Mouse (Mus musculus): ENCODE results near the gene Cul3.
"Not testable (repeated sequence)": the region's sequence is repeated elsewhere in the genome, so short reads cannot be mapped to it uniquely, and the experiment has no call there.

Gene Cul3

DNA sequence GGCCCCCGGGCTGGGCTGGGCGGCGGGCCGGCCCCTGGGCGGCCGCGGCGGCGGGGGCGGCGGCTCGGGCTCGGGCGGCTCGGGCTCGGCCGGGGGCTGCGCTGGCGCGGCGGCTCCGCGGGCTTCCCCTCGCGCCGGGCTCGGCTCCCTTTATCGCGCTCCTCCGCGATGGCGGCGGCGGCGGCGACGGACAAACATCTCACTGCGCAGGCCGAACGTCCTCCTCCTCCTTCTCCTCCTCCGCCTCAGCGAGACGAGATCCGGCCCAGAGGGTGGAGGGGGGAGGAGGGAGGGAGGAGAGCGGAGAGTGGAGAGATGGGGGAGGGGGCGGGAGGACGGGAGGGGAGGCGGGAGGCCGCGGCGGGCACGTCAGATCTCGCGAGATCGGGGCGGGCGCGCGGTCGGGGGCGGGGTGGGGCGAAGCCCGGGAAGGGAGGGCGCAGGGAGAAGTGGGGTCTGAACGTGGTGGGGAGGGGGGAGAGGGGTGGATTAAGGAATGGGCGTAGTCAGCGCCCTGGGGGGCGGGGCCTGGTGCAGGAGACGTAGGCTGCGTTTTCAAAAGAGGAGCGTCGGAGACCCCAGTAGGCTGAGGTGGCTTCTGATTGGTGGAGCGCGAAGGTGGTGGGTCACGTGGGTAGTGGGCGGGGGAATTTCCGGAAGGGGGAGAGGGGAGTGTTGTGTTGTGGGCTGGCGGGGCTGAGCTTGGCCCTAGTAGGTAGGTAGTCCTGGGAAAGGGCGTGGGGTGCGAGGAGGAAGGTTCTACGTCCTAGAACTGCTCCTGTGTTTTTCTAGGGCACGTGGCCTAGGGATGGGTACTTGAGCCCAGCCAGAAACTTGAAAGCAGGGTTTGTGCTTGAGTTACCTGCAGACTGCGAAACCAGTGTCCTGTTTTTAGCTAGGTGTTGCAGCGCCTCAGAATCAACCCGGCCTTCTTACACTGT, at the start of gene Cul3:
TSS of gene Cul3 (minus strand) at position 45 of the 941 bp plus-strand sequence.
- peak; percentile 92 for DNase-seq (ENCODE audit: extremely low spot score, low read depth, low spot score)

DNA sequence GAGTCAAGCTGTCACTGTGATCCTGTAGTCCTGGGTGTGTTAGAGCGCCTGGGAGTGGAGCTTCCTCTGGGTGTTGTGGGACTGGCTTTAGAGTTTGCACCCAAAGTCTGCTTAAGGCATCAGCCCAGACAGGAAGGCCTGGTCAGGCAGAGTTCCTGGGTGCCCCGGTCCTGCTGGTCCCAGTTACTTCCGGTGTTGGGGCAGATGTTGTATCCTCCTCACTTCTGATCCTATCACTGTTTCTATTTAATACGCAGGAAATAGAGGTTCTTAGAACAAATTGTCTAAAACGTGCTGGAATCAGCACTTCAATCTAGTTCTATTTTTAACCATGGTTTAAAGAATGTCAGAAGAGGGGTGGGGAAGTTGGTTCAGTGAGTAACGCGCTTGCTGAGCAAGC, 49.2 kb upstream of the Cul3 start:
- DNase-seq (ENCODE audit: extremely low spot score, low read depth, low spot score) = no peak

DNA sequence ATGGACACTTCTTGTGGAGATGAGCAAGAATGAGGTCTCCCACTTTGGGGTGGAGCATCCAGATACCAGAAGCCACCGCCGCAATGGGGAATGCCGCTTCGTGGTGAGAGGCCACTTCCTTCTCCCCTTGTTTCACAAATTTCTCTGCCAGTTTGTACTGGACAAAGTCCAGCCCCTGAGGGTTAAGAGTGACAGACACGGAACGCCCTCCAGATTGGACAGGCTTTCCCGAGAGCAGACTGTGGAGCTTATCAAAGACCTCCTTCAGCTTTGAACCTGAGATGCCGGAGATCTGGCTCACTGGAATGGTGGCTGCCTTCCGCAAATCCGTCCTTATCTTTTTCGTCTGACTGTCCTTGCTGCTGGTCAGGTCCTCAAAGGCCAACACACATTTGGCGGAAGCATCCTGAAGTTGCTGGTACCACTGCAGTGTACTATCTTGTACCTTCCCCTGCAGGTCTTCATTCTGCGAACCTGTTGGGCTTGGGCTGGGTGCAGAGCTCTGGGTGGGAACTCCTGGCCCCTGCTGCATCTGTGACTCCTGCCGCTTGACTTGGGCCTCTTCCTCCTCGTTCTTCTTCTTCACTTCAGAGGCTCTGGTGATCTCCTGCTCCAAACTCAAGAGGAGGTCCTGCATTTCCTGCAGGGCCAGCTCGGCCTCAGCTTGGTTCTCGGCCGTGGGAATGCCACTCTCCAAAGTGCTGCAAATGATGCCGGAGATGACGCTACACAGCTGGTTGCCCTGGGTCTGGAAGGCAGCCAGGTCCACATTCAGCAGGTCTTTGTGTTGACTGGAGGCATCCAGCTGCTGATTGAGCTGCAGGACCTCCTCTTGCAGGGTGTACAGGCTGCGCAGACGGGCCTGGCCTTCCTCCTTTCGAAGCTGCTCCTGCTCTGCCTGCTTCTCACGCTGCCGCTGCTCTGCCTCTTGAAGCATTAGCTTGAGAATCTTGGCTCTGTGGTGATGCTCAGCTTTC, 43.6 kb upstream of the Cul3 start:
- DNase-seq (ENCODE audit: extremely low spot score, low read depth, low spot score) = no peak

DNA sequence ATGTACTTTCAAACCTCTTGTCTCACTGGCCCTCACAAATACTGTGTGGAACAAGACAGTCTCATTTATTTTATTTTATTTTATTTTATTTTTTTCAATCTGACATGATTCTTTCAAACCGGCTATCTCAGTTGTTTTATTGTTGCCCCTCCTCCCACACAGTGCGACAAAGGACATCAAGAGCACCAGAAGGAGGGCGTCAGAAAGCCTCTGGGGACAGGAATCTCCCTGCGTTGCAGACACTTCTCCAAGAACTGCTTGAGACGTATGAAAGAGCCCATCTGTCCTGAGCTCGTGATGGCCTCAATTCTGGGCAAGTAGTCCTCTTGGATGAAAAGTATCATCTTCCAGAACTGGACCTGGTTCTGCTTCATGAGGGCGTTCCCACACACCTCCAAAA, 42.6 kb upstream of the Cul3 start:
- DNase-seq (ENCODE audit: extremely low spot score, low read depth, low spot score) = no peak

DNA sequence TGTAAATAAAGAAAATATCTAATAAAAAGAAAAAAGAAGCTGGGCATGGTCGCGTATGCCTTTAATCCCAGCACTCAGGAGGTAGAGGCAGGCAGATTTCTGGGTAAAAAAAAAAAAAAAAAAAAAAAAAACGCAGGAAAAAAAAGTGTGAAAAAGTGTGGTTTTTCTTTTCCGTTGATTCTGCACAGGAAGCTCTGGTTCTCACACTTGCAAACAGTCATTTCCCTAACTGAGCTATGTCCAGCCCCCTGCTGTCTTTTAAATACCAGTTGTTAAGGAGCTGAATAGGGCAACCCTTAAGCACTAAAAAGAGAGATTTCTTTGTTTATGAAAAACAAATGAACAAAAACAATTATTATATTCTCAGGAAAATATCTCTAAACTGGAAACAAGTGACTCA, 41.0 kb upstream of the Cul3 start:
- no peak for DNase-seq (ENCODE audit: extremely low spot score, low read depth, low spot score)

DNA sequence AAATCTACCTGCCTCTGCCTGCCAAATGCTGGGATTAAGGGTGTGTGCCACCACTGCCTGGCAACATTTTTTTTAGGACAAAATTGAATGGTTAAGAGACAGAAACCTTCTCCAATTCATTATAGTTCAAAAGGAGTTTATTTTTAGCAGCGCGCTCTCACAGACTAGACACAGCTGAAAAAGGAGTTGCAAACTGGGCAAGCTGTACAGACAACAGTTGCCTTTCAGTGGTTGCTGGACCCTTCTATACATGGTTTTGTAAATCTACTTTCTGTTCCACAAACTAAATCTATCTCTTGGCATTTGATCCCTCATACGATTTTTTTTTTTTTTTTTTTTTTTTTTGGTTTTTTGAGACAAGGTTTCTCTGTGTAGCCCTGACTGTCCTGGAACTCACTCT, 31.7 kb upstream of the Cul3 start:
- no peak for DNase-seq (ENCODE audit: extremely low spot score, low read depth, low spot score)

DNA sequence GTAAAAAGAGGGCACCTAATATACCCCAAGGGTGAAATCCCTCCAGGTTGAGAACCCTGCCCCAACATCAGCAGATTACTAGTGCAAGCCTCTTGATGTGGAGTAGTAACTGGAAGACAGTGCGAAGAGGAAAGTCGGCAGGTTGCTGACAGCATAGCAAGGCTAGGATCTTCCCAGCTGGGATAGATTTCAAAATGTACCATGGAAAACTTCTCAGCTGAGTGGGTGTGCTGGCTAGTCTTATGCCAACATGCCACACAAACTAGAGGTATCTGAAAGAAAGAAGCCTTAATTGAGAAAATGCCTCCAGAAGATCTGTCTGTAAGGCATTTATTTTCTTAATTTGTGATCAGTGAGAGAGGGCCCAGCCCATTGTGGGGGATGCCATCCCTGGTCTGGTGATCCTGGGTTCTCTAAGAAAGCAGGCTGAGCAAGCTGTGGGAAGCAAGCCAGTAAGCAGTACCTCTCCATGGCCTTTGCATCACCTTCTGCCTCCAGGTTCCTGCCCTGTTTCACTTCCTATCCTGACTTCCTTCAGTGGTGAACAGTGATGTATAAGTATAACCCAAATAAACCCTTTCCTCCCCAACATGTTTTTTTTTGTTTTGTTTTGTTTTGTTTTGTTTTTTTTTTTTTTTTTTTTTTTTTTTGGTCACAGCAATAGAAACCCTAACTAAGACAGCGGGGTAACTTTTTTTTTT, 31.1 kb upstream of the Cul3 start:
- DNase-seq (ENCODE audit: extremely low spot score, low read depth, low spot score) = no peak

DNA sequence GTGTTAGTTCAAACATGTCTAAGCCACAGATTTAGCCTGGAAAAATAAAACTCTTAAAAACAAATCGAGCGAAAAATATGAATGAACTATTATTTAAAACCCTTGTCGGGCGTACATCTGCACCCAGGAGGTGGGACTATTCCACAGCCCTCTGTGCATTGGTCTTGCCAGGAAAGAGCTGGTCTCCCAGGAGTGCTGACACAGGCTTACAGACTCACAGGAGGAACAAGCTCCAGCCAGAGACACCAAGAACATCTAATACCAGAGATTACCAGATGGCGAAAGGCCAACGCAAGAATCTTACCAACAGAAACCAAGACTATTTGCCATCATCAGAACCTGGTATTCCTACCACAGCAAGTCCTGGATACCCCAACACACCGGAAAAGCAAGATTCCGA, 23.2 kb upstream of the Cul3 start:
- DNase-seq (ENCODE audit: extremely low spot score, low read depth, low spot score) = no peak

DNA sequence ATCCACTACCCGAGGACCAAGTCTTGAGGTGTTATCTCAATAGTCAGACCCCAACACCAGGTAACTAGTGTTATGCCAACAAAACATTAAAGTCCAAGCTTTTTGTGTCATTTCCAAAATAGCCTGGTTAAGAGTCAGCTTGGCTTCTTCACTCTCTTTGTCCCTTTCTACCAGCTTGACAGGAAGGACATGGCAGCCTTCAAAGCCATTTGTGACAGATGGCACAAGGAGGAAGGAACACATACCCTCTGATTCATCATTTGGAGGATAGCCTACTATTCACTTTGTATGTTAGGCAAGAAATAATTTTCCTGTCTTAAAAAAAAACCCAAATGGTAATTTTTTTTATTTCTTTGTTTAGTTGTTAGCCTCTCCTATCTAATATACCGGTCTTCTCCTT, 22.7 kb upstream of the Cul3 start:
- no peak for DNase-seq (ENCODE audit: extremely low spot score, low read depth, low spot score)

DNA sequence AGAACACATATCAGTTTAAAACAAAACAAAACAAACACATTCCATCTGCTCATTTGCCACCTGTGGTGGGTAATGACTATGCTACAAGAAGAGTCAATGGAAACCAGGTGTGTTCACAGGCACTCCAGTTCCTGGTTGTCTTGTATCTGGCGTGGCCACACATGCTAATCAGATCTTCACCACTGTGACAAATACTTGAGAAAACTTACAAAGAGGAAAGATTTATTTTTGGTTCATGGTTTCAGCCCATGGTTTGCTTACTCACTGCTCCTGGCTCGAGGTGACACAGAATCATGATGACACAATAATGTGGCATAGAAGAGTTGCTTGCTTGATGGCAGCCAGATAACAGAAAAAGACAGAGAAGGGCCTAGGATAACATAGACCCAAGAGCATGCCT, 22.1 kb upstream of the Cul3 start:
- no peak for DNase-seq (ENCODE audit: extremely low spot score, low read depth, low spot score)

DNA sequence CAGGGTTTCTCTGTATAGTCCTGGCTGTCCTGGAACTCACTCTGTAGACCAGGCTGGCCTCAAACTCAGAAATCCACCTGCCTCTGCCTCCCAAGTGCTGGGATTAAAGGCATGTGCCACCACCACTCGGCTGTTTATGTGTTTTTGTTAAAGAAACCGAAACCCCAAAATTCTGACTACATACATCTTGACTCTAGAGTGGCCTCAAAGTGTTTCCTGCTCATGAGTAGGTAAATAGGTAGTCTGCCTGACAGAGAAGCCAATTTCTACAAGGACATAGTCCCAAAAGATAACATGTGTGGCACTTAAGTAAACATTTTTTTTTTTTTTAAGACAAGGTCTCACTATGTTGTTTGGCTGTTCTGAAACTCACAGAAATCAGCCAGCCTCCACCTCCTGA, 21.5 kb upstream of the Cul3 start:
- DNase-seq (ENCODE audit: extremely low spot score, low read depth, low spot score) = not testable (repeated sequence)

DNA sequence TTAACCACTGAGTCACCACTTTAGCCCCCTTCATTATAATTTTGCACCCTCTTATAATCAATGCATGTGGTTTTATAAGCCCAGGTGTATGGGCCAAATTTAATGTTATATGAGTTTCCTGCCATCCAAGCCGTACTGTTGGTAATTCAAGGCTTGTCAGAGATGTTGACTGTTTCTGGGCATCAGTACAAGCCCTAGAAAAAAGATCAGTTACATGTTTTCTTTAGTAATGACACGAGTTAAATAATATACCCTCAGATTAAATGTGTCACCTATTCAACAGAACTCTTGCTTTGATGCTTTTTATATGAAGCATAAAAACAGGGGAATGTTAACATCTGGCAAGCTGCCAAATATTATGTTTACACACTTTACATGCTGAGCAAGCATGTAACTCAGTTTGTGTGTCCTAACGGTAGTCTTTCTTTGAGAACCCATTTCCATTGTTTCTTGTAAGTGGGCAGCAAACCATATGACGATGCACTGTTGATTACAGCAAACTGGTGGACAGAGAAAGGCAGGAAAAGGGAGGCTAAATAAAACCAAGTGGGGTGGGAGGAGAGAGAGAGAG, 19.8 kb upstream of the Cul3 start:
- DNase-seq (ENCODE audit: extremely low spot score, low read depth, low spot score) = no peak

DNA sequence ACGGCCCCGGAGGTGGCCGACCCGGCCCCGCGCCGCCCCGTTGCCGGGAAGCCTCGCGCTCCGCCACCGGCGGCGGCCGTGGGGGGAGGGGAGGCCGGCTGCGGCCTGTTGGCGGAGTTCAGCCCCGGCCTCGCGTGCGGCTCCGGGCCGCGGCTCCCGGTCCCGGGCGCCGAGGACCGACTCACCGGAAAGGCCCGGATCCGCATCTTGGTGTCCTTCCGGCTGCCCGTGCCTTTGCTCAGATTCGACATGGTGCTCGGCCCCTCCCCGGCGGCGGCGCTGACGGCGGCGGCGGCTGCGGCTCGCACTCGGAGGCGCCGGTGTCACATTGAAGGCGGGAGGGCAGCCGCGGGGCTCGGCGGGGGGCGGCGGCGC, 232 bp downstream of the Cul3 start:
- DNase-seq (ENCODE audit: extremely low spot score, low read depth, low spot score) = no peak

DNA sequence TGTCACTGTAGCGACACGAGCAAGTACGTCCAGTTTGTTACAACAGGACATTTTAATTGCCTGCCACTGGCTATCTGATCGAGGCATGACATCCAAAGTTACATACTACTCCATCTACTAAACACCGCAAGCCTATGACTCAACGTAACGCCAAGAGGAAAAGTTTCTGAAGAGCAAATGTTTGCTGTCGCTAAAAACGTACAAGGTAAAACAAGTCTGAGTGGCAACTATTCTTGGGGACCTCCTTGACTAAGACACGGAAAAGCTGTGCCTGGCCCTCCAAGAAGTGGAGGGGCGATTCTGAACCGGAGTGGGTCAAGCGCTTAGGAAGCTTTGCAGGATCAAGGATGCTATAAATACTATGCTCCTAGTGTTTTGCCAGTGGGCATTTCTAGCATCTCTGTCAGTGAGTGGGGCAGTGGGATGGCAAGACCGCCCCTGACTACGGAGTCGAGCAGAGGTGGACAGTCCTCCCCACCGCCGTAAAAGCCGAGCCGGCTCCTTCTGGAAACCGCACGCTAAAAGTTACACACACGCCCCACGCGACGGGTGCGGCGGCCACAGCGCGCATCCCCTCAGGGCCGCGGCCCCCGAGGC, 757 bp downstream of the Cul3 start:
- no peak for DNase-seq (ENCODE audit: extremely low spot score, low read depth, low spot score)

DNA sequence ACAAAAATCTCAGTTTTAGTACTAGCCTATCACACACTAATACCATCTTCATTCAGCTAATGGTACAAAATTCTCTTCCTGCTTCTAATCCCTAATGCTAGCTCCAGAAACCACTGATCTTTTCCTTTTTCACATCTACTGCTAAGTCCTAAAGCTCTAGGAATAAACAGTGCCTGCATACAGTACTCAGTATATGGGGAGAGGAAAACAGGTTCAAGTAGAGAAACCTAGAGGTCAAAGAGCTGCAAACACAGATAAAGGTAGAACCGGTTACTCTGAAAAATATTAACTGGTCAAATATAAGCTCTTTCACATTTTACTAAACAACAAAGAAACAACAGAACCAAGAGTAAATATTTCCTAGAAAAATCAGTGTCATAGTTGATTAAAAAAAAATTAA, 1.9 kb downstream of the Cul3 start:
- no peak for DNase-seq (ENCODE audit: extremely low spot score, low read depth, low spot score)

DNA sequence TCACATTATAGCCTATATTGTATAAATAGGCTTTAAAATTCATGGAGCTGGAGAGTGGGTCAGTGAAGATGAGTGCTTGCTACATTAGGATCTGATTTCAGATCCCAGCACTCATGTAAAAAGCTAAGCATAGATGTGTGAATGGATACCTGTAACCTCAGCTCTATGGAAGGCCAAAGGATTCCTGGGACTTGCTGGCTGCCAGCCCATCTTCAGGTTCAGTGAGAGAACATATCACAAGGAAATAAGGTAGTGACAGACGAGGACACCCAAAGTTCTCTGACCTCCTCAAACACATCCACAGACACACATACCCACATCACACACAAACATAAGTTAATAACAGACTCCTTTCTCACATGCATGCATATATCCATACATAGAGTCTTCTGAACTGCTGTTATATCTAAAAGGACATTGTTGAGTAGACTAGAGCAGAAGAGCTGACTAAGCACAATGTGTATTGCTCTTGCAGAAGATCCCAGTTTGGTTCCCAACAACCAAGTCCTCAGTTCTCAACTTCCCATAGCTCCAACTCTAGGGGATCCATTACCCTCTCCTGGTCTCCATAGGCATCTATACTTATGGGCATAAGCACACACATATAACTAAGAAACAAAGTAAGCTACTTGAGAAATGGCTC, 4.4 kb downstream of the Cul3 start:
- no peak for DNase-seq (ENCODE audit: extremely low spot score, low read depth, low spot score)

DNA sequence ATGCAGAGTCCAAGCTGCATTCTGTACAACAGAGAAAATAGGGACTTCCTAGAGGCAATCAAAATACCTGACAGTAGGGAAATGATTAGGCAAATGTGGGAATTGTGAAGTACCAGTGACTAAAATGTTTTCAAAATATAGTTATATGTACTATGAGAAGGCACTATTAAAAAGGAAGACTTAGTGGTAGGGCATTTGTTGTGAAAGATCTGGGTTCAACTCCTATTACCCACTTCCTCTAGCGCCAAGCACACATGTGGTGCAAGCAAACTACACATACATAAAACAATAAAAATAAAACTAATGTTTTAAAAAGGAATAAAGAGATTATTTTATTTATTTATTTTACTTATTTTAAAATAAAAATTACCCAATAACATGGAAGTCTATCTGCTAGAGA, 5.2 kb downstream of the Cul3 start:
- no peak for DNase-seq (ENCODE audit: extremely low spot score, low read depth, low spot score)

DNA sequence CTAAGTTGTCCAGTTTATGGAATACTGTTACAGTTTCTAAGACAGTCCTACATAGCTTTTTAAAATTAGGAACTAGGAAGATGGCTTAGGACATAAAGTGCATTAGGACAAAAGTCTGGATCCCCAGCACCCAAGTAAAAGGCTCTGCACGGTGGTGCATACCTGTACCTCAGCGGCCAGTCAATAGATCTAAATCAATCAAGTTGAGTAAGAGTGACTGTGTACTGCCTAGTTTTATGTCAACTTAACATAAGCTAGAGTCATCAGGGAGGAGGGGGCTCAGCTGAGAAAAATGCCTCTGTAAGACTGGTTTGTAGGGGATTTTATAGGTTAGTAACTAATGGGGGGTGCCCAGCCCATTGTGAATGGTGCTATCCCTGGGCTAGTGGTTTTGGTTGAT, 9.3 kb downstream of the Cul3 start:
- no peak for DNase-seq (ENCODE audit: extremely low spot score, low read depth, low spot score)

DNA sequence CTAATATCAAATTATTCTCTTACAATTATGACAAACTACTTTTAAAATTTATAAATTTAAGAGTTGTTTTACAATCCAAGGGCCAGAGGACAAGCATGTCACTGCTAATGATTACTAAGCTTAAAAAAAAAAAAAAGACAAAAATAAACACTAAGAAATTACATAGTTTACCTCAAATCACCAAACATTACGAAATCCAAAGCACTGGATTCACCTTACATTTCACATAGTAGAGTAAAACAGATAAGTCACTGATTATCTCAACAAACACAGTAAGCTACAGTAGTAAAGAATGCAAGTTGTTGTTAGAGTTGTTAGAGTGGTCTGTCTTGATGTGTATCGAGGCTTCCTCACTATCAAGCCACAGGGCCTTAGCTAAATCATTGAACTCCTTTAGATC, 14.5 kb downstream of the Cul3 start:
- no peak for DNase-seq (ENCODE audit: extremely low spot score, low read depth, low spot score)

DNA sequence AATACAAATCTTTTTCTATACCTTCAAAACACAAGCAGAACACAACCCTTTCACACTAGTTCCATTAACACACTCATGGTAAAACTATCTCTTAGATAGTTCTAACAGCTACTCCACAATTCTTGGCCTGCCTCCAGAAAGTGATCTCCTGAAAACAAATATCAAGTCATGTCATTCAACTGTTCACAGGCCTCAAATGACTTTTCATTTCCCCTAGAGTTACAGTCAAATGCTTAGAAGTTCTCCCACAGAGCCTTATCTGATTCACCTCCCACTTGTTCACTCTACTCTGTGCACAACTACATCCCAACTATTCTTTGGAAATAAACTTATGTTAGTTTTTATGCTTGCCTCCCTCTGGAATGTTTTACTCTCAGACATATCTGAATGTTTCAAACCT, 15.9 kb downstream of the Cul3 start:
- no peak for DNase-seq (ENCODE audit: extremely low spot score, low read depth, low spot score)
